Mouse (Mus musculus) regulatory T cell (primary cell): Measurements from ENCODE around the gene BC067074.

Source experiments
- in situ Hi-C: fragments of 300-600 bp; cut with MboI, MseI; formaldehyde crosslinking; loops from one replicate; pipeline ENCODE4 v1.15.1; 2025; ENCODE audit warnings: high pct_unique_total_duplicates

Gene BC067074

DNA sequence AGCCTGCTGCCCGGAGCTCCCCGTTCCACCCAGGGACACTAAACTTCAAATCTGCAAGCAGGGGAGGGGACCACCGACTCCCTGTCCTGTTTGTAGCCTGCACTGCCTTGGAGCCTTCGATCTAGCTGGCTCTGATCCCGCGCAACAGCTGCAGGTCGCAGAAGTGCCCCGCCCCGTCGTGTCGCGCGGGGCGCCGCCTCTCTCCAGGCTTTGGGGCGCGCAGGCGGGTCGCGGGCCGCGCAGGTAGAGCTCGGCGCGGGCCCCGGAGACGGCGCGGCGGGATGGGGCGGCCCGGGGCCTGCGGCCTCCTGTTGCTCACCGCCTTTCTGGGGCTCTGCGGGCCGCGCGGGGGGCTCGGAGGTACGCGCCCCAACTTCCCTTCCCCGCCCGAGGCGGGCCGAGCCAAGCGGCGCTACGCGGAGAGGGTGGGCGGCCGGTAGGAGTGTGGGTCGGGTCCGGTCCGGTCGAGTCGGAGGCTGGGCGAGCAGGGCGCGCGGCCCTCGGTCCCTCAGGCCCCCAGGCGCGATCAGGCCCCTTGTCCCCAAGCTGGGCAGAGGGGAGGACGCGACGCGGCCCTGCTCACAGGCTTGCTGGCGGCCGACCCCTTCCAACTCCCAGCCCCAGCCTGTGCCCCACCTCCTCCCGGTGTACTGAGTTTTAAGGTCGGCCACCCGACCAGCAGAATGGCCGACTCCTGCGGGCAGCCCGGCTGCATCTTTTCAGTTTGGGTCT, at the start of gene BC067074:
Gene BC067074 (plus strand): TSS at position 185 of the 732 bp plus-strand sequence.
- in situ Hi-C loops, result no loop called here

DNA sequence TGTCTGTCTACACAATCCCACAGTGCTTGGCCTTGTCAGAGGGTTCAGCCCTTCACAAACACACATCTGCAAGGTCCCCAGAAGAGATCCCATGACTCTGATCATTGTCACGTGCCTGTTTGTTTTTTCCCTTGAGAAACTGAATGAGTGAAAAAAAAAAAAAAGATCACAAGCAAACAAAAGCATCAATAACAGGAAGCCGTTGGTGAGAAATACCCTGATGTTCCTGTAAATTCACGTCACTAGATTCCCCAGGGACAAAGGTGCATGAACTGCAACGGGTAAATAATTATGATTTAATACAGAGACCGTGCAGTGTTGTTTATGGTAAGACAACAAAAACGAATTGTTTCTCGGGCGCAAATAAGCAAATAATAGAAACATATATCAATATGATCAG, 47.9 kb upstream of the BC067074 start:
- in situ Hi-C loops, result no loop called here

DNA sequence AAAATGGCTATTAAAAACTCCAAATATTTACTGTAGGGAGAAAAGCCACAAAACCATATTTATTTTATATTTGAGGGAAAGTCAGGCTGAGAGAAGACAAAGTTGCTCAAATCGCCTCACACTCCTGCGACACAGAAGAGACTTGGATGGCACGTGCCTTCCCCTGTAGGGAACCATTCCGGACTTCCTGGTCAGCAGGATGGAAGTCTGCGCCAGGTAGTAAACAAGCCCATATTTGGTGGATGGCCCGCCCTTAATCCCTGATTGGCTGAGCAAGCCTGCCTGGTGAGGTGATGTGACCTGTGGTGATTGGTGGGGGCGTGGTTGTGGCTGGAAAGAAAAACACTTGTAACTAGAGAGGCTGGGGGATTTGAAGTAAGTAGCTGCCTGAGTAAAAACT, 40.4 kb upstream of the BC067074 start:
- in situ Hi-C loops, result loop anchor here (10.0 kb wide), 1 partner anchor 802 kb away; no protein-coding TSS in a partner anchor

DNA sequence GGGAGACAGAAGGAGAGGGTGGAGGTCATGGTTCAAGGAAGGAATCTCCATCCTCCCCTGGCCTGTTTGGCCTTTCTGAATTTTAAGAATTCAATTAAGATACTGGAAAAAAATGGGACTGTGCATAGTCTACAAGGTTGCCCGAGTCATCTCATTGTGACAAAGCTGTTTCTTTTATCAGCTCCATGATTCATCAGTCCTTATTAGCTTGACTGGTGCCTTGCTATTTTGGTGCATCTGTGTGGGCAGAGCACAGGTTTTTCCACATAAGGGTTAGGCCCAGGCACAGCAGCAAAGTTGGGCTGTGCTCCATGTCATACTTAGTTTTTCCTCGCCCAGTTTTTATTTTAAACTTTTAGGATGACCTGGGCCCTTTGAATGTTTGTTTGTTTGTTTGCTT, 36.2 kb upstream of the BC067074 start:
- in situ Hi-C loops, result loop anchor here (5.0 to 10.0 kb wide), 2 partner anchors 189 to 798 kb away; no protein-coding TSS in a partner anchor

DNA sequence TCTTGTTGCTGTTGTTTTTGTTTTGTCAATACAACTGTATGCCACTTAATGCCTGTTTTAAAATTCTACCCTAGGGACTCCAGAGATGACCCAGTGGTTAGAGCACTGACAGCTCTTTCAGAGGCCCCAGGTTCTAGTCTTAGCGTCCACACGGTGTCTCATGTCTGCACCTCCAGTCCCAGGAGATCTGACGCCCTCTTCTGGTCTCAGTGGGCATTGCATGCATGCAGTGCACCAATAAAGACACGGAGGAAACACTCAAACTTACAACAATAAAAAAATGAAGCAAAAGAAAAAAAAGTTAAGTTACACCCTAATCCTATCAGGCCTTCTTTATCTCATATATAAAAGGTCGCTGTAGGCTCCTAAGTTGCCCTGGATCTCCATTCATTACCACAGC, 35.8 kb upstream of the BC067074 start:
- in situ Hi-C loops, result loop anchor here (5.0 to 10.0 kb wide), 2 partner anchors 190 to 798 kb away; no protein-coding TSS in a partner anchor

DNA sequence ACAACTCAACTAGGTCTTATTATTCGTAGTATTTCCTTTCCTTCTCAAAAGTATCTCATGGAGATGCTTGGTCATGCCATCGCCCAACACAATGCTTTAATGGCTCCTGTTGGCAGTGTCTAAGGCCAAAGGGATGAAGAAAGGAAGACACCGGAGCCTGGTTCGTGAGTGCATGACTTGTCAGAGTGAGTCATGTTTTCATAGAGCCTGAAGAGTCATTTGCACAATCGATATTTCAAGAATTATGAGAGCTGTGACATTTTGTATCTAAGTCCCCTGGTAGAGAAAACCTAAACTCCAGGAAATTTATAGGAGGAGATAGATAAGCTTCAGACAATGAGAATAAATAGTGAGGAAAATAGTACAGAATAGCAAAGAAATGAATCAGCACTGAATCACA, 33.7 kb upstream of the BC067074 start:
- in situ Hi-C loops, result loop anchor here (5.0 to 10.0 kb wide), 2 partner anchors 192 to 796 kb away; no protein-coding TSS in a partner anchor

DNA sequence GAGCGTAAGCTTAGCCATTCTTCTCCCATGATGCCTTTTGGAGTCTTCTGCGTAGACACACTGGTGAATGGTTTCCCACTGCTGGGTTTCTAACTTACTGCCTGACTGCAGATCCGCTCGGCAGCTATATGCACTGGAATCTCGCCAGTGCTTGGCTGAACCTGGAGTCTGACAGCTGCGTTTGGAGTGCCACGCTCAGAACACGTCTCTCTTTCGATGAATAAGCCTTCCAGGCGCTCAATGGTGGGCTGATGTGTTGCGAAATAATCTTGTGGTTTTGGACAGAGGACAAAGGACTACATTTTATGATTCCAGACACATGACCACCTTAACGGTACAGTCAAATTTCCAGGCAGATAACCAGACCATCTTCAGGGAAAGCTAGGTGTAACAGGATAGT, 30.1 kb upstream of the BC067074 start:
- in situ Hi-C loops, result loop anchor here (5.0 kb wide), 2 partner anchors 216 to 359 kb away; partner anchors contain the start of gene Gpx8

DNA sequence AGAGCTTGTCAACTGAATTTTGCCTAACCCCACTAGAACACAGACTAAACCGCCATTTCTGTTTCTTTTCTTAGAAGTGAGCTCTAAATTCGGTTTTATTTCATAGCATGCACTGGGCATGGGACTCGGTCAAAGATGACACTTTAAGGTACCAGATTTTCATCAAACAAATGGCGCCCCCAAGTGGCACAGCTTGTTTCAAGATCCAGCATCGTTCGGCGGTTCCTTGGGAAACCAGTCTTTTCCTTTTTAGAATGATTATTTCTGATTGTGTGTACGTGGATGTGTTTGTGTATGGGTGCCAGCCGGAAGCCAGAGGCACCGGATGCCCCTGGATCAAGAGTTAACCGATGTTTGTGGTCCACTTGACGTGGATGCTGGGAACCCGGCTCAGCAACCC, 27.7 kb upstream of the BC067074 start:
- in situ Hi-C loops, result no loop called here

DNA sequence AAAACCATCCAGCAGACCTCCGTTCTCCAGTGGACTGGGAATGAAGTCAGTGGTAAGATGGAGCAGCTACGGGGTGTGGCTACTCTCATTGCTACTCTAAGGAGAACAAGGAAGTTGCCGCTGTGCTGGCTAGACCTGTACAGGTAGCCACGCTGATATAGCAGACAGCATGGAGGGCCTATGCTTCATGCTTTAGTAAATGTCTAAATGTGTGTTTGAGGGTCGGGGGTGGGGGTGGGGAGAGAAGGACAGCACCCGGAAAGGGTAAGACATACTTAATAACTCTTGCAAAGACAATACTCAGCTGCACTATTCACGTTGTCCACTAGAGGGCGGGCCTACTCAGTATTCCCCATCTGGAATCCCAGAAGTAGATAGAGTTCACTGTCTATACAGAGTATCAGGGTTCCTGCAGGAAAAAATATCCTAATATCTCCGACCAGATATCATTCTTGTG, 26.4 kb upstream of the BC067074 start:
- in situ Hi-C loops, result no loop called here

DNA sequence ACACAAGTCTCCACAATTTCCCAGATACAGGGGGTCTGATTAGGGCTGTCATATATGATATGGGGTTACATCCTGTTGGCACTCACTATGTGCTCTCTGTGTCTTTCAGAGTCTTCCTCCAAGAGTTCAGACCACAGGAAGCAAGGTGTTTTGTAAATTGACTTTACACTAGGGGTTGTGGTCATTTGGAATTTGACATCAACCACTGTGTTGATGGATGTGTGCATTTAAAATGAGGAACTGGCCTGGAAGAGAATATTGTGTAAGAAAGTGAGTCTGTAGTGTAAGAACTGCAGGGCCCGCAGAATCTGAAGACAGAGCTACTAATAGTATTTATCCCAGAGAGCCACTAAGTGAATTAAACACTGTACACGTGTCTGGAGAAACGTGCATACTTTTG, 25.8 kb upstream of the BC067074 start:
- in situ Hi-C loops, result no loop called here

DNA sequence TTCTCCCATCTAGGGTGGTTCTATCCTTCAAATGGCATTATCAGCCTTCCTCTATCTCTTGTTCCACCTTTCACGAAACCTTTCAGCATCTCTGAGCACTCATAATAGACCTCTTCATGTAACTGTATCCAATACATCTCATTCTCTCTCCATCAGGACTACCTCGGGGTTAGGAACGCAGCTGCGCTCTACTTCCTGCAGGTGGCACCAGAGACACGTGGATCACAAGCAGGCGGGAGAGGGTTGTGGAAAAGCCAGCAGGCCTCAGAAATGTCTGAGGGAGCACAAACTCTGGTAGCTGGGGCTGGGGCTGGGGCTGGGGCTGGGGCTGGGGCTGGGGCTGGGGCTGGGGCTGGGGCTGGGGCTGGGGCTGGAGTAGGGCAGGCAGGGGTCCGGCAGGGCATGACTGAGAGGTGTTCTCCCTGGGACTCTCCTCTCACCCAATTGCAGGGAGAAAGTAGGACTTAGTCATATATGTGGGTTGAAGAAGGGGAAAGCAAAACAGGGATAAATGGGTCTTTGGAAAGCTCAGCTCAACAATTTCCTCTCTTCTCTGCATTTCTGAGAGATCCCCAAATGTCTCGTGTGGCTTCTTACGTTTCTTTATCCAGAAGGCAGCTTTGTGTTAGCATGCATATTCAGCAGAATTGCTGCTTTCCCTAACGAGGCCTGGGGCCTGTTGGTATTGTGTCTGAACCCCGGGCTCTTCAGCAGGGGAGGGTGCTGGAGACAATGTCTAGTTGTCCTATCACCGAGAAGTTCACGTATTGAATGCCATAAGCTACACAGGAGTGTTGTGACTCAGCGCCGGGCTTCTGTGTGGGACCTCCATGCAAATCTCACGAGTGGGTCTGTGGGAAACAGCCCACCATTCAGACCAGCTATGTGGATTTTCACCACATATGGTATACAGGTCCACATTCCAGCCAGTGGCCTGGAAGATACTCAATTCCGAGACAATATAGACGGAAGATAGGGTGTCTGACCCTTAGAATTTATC, 22.9 kb upstream of the BC067074 start:
- in situ Hi-C loops, result no loop called here

DNA sequence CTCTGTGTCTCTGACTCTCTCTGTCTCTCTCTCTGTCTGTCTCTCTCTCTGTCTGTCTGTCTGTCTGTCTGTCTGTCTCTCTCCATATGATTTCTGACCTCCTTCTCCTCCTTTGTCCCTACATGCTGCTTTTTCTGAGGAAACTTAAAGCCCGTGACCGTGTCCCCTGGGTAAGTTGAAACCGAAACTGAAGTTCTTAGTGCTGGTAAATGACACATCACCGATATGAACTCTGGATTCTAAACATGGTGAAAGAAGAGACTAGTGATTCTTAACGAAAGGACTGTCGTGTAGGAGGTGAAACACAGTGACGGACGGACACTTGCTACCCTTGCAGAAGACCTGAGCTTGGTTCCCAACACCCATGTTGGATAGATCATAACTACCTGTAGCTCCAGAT, 21.8 kb upstream of the BC067074 start:
- in situ Hi-C loops, result no loop called here

DNA sequence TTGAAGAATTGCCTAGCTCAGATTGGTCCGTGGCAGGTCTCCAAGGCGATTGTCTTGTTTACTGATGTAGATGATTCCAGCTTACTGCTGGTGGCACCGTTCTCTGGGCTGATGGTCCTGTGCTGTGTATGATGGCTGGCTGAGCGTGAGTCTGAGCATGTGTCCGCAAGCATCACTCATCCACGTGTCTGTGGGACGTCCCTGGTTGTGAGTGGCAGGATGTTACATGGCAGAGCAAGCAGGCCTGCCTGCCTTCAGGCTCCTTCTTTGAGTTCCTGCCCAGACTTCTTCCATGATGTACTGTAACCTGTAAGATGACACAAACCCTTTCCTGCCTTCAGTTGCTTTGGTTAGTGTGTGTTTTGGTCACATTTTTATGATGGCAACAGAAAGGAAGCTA, 5.8 kb upstream of the BC067074 start:
- in situ Hi-C loops, result no loop called here

DNA sequence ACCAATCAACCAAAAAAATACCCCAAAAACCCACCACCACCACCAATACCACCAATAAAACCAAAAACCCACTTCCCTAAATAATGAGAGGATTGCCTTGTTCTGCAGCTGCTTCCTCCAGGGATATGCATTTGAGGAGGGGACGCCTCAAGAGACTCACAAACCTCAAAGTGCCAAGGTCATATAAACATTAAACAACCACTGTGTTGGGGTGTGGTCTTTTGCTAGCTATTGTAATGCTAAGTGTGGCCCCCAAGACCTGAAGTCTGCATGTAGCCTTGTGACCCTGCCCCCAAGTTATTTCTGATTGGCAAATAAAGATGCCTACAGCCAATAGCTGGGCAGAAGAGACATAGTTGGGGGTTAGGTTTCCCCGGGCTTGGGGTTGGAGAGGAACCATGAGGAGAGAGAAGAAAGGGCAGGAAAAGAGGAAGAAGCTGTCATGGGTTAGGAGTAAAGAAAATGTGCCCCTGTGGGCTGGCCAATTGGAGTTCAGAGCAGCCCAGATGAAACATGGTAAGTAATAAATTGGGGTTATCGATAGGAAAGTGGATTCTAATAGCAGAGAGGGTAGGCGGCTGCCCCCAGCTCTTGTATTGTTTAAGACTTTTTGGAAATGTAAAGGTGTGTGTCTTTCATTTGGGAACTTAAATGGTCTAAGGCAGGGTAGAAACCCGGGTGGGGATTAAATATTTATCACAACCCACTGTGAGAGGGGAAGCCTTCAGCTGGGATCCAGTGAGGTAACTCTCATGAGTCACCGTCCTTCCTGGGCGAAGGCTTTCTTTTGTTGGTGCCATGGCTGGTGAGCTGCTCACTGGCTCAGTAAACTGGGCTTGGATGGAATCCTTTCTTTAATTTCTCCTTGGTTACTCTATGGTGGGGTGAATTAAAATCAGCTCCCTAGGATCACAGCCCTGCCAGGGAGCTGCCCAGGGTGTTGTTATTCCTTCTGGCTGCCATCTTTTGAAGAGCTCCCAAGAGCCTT, 4.5 kb upstream of the BC067074 start:
- in situ Hi-C loops, result no loop called here

DNA sequence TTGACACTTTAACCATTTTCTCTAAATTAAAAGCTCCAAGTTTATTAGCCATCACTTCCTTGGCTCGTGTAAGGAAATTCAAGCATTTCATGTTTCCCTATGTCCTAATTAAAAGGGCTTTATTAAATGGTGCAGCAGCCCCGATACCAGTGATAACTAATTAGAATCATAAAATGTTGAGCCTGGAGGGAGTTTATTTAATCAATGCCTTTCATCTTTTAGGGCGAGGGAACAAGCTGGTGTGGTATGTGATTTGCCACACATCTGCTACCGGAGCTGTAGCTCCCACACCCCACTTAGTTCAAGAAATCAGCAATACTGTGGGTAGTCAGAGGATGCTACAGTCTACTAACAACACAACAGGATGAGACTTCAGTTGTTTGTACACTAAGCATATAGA, 3.2 kb upstream of the BC067074 start:
- in situ Hi-C loops, result no loop called here

DNA sequence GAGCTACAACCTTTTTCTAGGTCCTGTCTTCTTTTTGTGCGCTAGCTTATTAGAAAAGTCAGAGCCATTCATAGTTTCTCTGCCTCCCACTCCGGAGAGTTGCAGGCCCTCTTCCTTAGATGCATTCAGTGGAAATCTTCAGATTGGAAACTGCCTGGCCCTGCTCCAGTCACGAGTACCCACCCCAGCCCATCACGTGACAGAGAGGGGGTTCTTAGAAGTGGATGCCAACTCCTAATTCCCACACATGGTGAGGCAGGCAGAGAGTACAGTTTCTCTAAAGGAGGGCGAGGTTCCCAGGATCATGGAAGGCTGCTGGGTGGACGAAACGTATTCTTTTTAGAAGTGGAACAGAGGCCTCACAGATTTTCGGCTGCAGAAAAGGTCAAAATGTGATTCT, 958 bp upstream of the BC067074 start:
- in situ Hi-C loops, result no loop called here

DNA sequence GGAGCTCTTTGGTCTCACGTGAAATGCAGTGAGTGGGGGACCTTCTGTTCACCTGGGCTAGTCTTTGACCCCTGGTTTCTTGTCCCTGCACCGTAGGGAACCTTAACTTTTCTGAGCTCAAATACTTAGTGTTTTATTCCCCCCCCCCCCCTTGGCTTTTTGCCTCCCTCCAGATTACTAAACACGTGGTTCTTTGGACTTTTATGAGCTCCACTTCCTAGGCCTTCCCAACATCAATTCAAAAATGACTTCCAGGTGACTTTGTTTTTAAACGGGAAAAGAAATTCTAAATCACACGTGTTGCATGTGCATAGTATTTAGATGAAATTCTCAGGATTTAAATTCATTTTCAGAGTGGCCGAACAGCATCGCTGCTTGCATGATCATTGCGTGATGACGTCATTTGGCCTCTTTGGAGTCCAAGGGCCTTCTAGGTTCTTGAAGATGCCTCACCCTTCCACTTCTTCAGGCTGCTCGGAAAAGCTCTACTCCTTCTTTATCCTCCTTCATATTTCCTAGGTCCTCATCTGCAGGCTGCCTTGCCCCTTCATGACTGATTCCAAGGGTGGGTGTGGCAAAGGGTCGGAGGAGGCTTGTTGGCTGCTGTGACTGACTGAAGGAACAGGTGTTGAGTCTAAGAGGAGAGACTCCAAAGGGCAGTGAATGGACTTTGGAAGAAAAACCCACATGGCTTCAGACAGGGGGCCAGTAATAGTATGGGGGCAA, 911 bp downstream of the BC067074 start:
- in situ Hi-C loops, result no loop called here

DNA sequence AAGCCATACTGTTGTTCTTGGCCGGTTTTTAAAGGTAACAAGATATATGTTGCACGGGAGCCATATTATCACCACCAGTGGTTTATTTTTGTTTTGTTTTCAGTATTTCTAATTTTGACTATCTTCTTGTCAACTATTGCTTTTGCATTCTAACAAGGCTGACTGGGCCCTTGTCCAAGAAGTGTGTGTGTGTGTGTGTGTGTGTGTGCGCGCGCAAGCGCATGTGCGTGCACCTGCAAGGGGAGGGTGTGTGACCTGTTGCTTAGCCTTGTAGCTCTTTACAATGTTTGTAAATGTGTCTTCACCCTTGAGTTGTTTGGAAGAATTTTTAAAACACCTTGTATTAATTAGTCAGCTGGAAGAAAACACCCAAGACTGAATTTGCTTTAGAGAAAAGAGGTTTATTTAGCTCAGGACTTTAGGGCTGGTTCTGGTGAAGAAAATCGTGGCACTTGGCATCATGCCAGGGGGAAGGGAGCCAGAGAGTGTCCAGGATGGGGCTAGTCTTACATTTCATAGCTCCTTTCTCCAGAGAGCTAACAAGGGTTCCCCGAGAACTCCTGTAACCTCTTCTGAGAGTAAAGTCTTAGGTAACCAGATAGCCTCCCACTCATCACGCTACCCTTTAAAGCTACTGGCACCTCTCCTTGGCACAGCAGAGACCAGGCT, 3.0 kb downstream of the BC067074 start:
- in situ Hi-C loops, result no loop called here

DNA sequence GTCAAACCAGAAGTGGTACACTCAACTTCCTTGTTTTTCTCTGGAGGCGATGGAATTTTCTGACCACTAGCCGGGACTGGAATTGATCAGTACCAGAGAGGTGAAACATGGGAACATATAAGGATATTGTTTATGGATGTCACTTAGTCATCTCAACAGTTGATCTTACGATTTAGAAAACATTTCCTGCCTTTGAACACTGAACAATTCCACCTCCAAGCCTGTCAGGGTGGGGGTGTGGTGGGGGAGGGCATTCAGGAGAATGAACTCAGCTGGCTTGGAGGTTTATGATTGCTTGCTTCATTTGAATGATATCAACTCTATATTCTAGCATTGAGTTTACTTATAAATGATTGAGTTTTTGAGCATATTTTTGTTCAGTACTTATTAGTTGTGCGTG, 13.6 kb downstream of the BC067074 start:
- in situ Hi-C loops, result no loop called here

DNA sequence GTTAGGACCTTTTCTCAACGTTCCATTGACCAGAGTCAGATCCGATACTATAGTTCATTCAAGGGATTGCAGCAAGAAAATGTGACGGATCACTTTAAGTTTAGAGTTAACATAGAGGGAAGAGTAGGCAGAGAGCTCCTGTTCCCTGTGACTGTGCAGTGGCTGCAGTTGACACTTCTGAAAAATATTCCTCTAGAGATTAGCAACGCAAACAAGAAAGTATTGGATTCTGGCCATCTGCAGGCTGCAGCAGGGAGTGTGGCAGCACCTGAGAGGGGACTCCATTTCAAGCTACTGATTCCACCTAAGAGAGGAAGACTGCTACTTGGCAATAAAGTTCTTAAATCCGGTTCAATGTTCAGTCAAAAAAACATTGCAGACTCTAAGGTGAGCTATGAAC, 26.6 kb downstream of the BC067074 start:
- in situ Hi-C loops, result no loop called here
